Mouse (Mus musculus) myocyte (in vitro differentiated cells): Measurements from ENCODE around the gene Dnajc28.

Experiments used
- E2F4 ChIP-seq: IDR thresholded peaks from one replicate; pipeline ENCODE4 v1.6.1; 2011; ENCODE audit warnings: mild to moderate bottlenecking, control low read depth, moderate library complexity; ENCODE audit not compliant: insufficient read depth
- POLR2A ChIP-seq: IDR thresholded peaks from one replicate; pipeline ENCODE4 v1.6.1; 2011; ENCODE audit warnings: low read depth, mild to moderate bottlenecking, control low read depth, moderate library complexity; ENCODE audit not compliant: insufficient read length

GRCm38 (mm10) chr16:91663795-91664194 is 45.0 kb upstream of the Dnajc28 start:
- no peak for TF ChIP-seq E2F4
- no peak for TF ChIP-seq POLR2A
